Mouse (Mus musculus) hindbrain, embryonic 15.5 days (tissue): Measurements from ENCODE around the gene Hmgb2. TPM values are rescaled to one million over a fixed set of nuclear protein-coding genes. Genes with fewer than 3 reads are reported as not detected.
"Not testable (repeated sequence)": the region's sequence is repeated elsewhere in the genome, so short reads cannot be mapped to it uniquely, and the experiment has no call there.

ENCODE experiments used
- ATAC-seq: fragments of 200-750 bp; cut with Nextera tagmentation; 2 replicates; pipeline ENCODE4 v1.8.0; 2017; ENCODE audit warnings: low read depth, moderate number of reproducible peaks, moderate TSS enrichment; ENCODE audit not compliant: low FRiP score
- H3K27ac ChIP-seq: fragments of 300-500 bp; sonication (generic); replicated peaks from 2 replicates; pipeline ENCODE4 v1.5.1; 2015; ENCODE audit warnings: mild to moderate bottlenecking, inconsistent platforms
- H3K27me3 ChIP-seq: fragments of 300-500 bp; sonication (generic); 2 replicates; pipeline ENCODE4 v1.6.1; 2015; ENCODE audit warnings: control low read depth, inconsistent platforms
- H3K36me3 ChIP-seq: fragments of 300-500 bp; sonication (generic); 2 replicates; pipeline ENCODE4 v1.6.1; 2015; ENCODE audit warnings: control low read depth, inconsistent platforms
- H3K4me1 ChIP-seq: fragments of 300-500 bp; sonication (generic); replicated peaks from 2 replicates; pipeline ENCODE4 v1.6.1; 2015; ENCODE audit warnings: control low read depth, inconsistent platforms
- H3K4me2 ChIP-seq: fragments of 300-500 bp; sonication (generic); 2 replicates; pipeline ENCODE4 v1.6.1; 2015; ENCODE audit warnings: moderate library complexity, mild to moderate bottlenecking, inconsistent platforms
- H3K4me3 ChIP-seq: fragments of 300-500 bp; sonication (generic); 2 replicates; pipeline ENCODE4 v1.5.1; 2015; ENCODE audit warnings: mild to moderate bottlenecking, inconsistent platforms
- H3K9ac ChIP-seq: fragments of 300-500 bp; sonication (generic); 2 replicates; pipeline ENCODE4 v1.6.1; 2015; ENCODE audit warnings: inconsistent platforms
- H3K9me3 ChIP-seq: fragments of 300-500 bp; sonication (generic); 2 replicates; pipeline ENCODE4 v1.6.1; 2016; ENCODE audit warnings: control low read depth, inconsistent platforms
- WGBS: fragments of 180-500 bp; shearing (Covaris S2); methylation state at CpG from one replicate; pipeline ENCODE4 v1.1.7; 2015; 5-methylcytosine and 5-hydroxymethylcytosine counted together
- polyA plus RNA-seq: library from polyadenylated mRNA; unstranded; fragments of >200 nt; fragmentation: Nextera tagmentation; extraction: Ambion mirVana; gene quantifications from 2 replicates; pipeline ENCODE4 v1.2.1, GENCODE M21; 2015

Gene Hmgb2
- polyA plus RNA-seq, 1 experiment from 2014 or later: 80.2 TPM

GRCm38 (mm10) chr8:57513178-57513661 lies 1.5 kb downstream of the Hmgb2 start:
- H3K4me1 ChIP-seq, ATAC-seq, H3K9ac ChIP-seq, H3K27me3 ChIP-seq, H3K9me3 ChIP-seq, H3K36me3 ChIP-seq, H3K27ac ChIP-seq: not testable (repeated sequence)
- peak overlapping the region; percentile 97 for H3K4me3 ChIP-seq
- 28% methylated on average over 10 of the region's 10 CpGs for WGBS
- H3K4me2 ChIP-seq: peak overlapping the region; percentile 70

- H3K36me3 ChIP-seq, ATAC-seq, H3K9me3 ChIP-seq, H3K27ac ChIP-seq, H3K4me2 ChIP-seq, H3K4me1 ChIP-seq, H3K27me3 ChIP-seq, H3K9ac ChIP-seq, H3K4me3 ChIP-seq: not testable (repeated sequence)
- WGBS: 95% methylated on average over 5 of the region's 5 CpGs
Measured at GRCm38 (mm10) chr8:57516685-57517084, 5.0 kb downstream of the Hmgb2 start.

- no peaks in the 10 kb centered on the region for H3K9me3 ChIP-seq
- no peak overlapping the region for H3K4me2 ChIP-seq
- no peak for ATAC-seq
- no peaks in the 10 kb centered on the region for H3K4me1 ChIP-seq
- WGBS: 92% methylated on average over 3 of the region's 3 CpGs
- H3K27ac ChIP-seq: no peak overlapping the region
- H3K36me3 ChIP-seq: no peaks in the 10 kb centered on the region
- H3K4me3 ChIP-seq: no peak overlapping the region
- H3K27me3 ChIP-seq: no peaks in the 10 kb centered on the region
- H3K9ac ChIP-seq: no peak overlapping the region
Measured at GRCm38 (mm10) chr8:57517723-57518122, 6.0 kb downstream of the Hmgb2 start.

- Histone ChIP-seq H3K9ac (no peak overlapping the region), H3K9me3 (no peaks in the 10 kb centered on the region), H3K4me2 (no peak overlapping the region), H3K27ac (no peak overlapping the region), H3K4me3 (no peak overlapping the region), H3K36me3 (no peaks in the 10 kb centered on the region), H3K4me1 (no peaks in the 10 kb centered on the region), H3K27me3 (no peaks in the 10 kb centered on the region)
- ATAC-seq: no peak
- 88% methylated on average over 12 of the region's 12 CpGs for WGBS
Measured at GRCm38 (mm10) chr8:57520186-57520786, 8.6 kb downstream of the Hmgb2 start.

GRCm38 (mm10) chr8:57528036-57528435 lies 16.3 kb downstream of the Hmgb2 start:
- Histone ChIP-seq H3K4me1 (no peaks in the 10 kb centered on the region), H3K27ac (no peak overlapping the region), H3K9me3 (no peaks in the 10 kb centered on the region), H3K27me3 (no peaks in the 10 kb centered on the region), H3K9ac (no peak overlapping the region), H3K4me2 (no peak overlapping the region), H3K4me3 (no peak overlapping the region), H3K36me3 (no peaks in the 10 kb centered on the region)
- 100% methylated on average over 1 of the region's 1 CpGs for WGBS
- no peak for ATAC-seq

- Histone ChIP-seq H3K27ac (no peak overlapping the region), H3K27me3 (no peaks in the 10 kb centered on the region), H3K4me1 (no peaks in the 10 kb centered on the region), H3K36me3 (no peaks in the 10 kb centered on the region), H3K4me3 (no peak overlapping the region), H3K9me3 (no peaks in the 10 kb centered on the region), H3K9ac (no peak overlapping the region), H3K4me2 (no peak overlapping the region)
- WGBS: 89% methylated on average over 13 of the region's 13 CpGs
- peak; percentile 16; the same call in 1 of the 2 replicates for ATAC-seq
Measured at GRCm38 (mm10) chr8:57530238-57530637, 18.5 kb downstream of the Hmgb2 start.

- Histone ChIP-seq H3K4me3 (no peak overlapping the region), H3K27ac (no peak overlapping the region), H3K9ac (no peak overlapping the region), H3K27me3 (no peaks in the 10 kb centered on the region), H3K4me1 (no peaks in the 10 kb centered on the region), H3K4me2 (peak overlapping the region; percentile 27; the same call in 1 of the 2 replicates), H3K9me3 (no peaks in the 10 kb centered on the region), H3K36me3 (no peaks in the 10 kb centered on the region)
- ATAC-seq: peak; percentile 46; the same call in 1 of the 2 replicates
- 32% methylated on average over 15 of the region's 15 CpGs for WGBS
Measured at GRCm38 (mm10) chr8:57530666-57531349, 19.1 kb downstream of the Hmgb2 start.

GRCm38 (mm10) chr8:57532223-57532622 lies 20.5 kb downstream of the Hmgb2 start:
- 58% methylated on average over 2 of the region's 2 CpGs for WGBS
- Histone ChIP-seq H3K4me1 (no peaks in the 10 kb centered on the region), H3K36me3 (no peaks in the 10 kb centered on the region), H3K27ac (no peak overlapping the region), H3K4me2 (no peak overlapping the region), H3K9me3 (no peaks in the 10 kb centered on the region), H3K9ac (no peak overlapping the region), H3K4me3 (no peak overlapping the region), H3K27me3 (no peaks in the 10 kb centered on the region)
- ATAC-seq: 0 out of 2 replicates have a peak, but pooled peaks have one; percentile 35

- H3K4me3 ChIP-seq: no peak overlapping the region
- WGBS: 93% methylated on average over 4 of the region's 4 CpGs
- no peak overlapping the region for H3K4me2 ChIP-seq
- no peak overlapping the region for H3K27ac ChIP-seq
- no peaks in the 10 kb centered on the region for H3K9me3 ChIP-seq
- no peak overlapping the region for H3K9ac ChIP-seq
- no peaks in the 10 kb centered on the region for H3K27me3 ChIP-seq
- no peaks in the 10 kb centered on the region for H3K36me3 ChIP-seq
- H3K4me1 ChIP-seq: no peaks in the 10 kb centered on the region
- no peak for ATAC-seq
Measured at GRCm38 (mm10) chr8:57533106-57533505, 21.4 kb downstream of the Hmgb2 start.

- H3K9ac ChIP-seq: no peak overlapping the region
- no peak overlapping the region for H3K27ac ChIP-seq
- no peaks in the 10 kb centered on the region for H3K36me3 ChIP-seq
- WGBS: 79% methylated on average over 4 of the region's 4 CpGs
- H3K4me2 ChIP-seq: no peak overlapping the region
- no peak for ATAC-seq
- H3K4me1 ChIP-seq: no peaks in the 10 kb centered on the region
- no peaks in the 10 kb centered on the region for H3K9me3 ChIP-seq
- H3K27me3 ChIP-seq: no peaks in the 10 kb centered on the region
- H3K4me3 ChIP-seq: no peak overlapping the region
Measured at GRCm38 (mm10) chr8:57534495-57534894, 22.8 kb downstream of the Hmgb2 start.

GRCm38 (mm10) chr8:57536167-57536566 lies 24.5 kb downstream of the Hmgb2 start:
- Histone ChIP-seq H3K4me3 (no peak overlapping the region), H3K27me3 (no peaks in the 10 kb centered on the region), H3K27ac (no peak overlapping the region), H3K4me2 (no peak overlapping the region), H3K4me1 (no peaks in the 10 kb centered on the region), H3K9me3 (no peaks in the 10 kb centered on the region), H3K36me3 (no peaks in the 10 kb centered on the region), H3K9ac (no peak overlapping the region)
- 96% methylated on average over 6 of the region's 6 CpGs for WGBS
- ATAC-seq: no peak

- Histone ChIP-seq H3K27me3 (no peaks in the 10 kb centered on the region), H3K9ac (no peak overlapping the region), H3K4me2 (no peak overlapping the region), H3K27ac (no peak overlapping the region), H3K9me3 (no peaks in the 10 kb centered on the region), H3K4me1 (no peaks in the 10 kb centered on the region), H3K36me3 (no peaks in the 10 kb centered on the region), H3K4me3 (no peak overlapping the region)
- WGBS: 91% methylated on average over 7 of the region's 7 CpGs
- ATAC-seq: no peak
Measured at GRCm38 (mm10) chr8:57538601-57539000, 26.9 kb downstream of the Hmgb2 start.
